Mouse (Mus musculus) limb, embryonic 10.5 days (tissue): ENCODE measurements around the gene Nt5c3b. TPM values are rescaled to one million over a fixed set of nuclear protein-coding genes. Genes with fewer than 3 reads are reported as not detected.
A peak's percentile ranks its signal among the peaks of the same experiment; 100 is the strongest.

Source experiments
- DNase-seq: peaks from one replicate; pipeline ENCODE4 v3.0.0-alpha.2; 2017; ENCODE audit warnings: low spot score
- H3K27ac ChIP-seq: fragments of 300-500 bp; sonication (generic); 2 replicates; pipeline ENCODE4 v1.5.1; 2016; ENCODE audit warnings: mild to moderate bottlenecking
- H3K27me3 ChIP-seq: fragments of 300-500 bp; sonication (generic); 2 replicates; pipeline ENCODE4 v1.6.1; 2016; ENCODE audit warnings: low read depth, mild to moderate bottlenecking; ENCODE audit not compliant: poor library complexity, severe bottlenecking
- H3K36me3 ChIP-seq: fragments of 300-500 bp; sonication (generic); 2 replicates; pipeline ENCODE4 v1.6.1; 2016; ENCODE audit warnings: mild to moderate bottlenecking, moderate library complexity
- H3K4me1 ChIP-seq: fragments of 300-500 bp; sonication (generic); 2 replicates; pipeline ENCODE4 v1.6.1; 2016
- H3K4me3 ChIP-seq: fragments of 300-500 bp; sonication (generic); 2 replicates; pipeline ENCODE4 v1.5.1; 2016; ENCODE audit warnings: mild to moderate bottlenecking, moderate library complexity
- H3K9me3 ChIP-seq: fragments of 300-500 bp; sonication (generic); replicated peaks from 2 replicates; pipeline ENCODE4 v1.6.1; 2016; ENCODE audit warnings: mild to moderate bottlenecking
- WGBS: fragments of 180-500 bp; shearing (Covaris S2); methylation state at CpG from one replicate; pipeline ENCODE4 v1.1.7; 2016; 5-methylcytosine and 5-hydroxymethylcytosine counted together
- polyA plus RNA-seq: library from polyadenylated mRNA; unstranded; fragments of >200 nt; fragmentation: Nextera tagmentation; extraction: Ambion mirVana; gene quantifications from 2 replicates; pipeline ENCODE4 v1.2.1, GENCODE M21; 2016

The Nt5c3b gene
- polyA plus RNA-seq, 1 experiment from 2014 or later, result 173 TPM

DNA sequence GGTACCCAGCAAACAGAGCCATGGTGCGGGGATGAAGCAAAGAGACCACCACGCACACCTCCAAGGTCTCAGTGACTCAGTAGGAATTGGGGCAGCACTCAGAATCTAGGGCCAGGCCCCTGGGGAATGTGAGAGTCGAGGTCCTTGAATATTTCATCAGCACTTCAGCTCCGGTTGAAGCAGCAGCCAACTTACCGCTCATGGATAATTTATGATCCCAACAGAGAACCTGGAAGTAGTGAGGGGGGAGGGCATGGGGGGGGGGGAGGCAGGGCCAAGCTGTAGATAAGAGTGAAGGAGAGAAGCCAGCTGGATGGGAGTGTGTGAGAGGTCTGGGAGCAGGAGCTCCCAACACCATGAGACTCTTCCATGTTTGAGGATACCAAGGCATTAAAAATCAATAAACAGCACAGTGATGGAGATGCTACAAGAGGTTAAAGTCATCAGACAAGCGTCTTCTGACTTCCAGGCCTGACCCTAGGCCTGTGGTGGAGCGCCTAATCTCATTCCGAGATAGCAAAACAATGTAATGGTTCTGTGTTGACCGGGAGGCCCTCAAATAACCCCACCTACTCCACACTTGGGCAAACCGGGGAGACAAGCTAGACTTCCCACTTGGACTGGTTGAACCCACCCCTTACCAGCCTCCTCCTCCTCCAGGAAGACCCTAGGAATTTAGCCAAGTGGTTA is 38.0 kb downstream of the Nt5c3b start:
- Histone ChIP-seq H3K4me1 (peaks cover 32% of the 10 kb centered on the region), H3K27me3 (0 out of 2 replicates have a peak, but pooled peaks cover 4% of the 10 kb centered on the region), H3K9me3 (no peaks in the 10 kb centered on the region), H3K27ac (no peak overlapping the region), H3K4me3 (no peak overlapping the region), H3K36me3 (peaks cover 14% of the 10 kb centered on the region)
- 68% methylated on average over 10 of the region's 10 CpGs for WGBS
- DNase-seq, result no peak

GRCm38 (mm10) chr11:100402682-100403081 is 38.9 kb downstream of the Nt5c3b start:
- peak overlapping the region; percentile 19 for H3K27ac ChIP-seq
- no peak for DNase-seq
- WGBS, result 72% methylated on average over 2 of the region's 2 CpGs

GRCm38 (mm10) chr11:100402240-100402639 is 39.4 kb downstream of the Nt5c3b start:
- peaks cover 33% of the 10 kb centered on the region for H3K4me1 ChIP-seq
- no peaks in the 10 kb centered on the region for H3K9me3 ChIP-seq
- DNase-seq, result no peak
- H3K36me3 ChIP-seq, result peaks cover 5% of the 10 kb centered on the region; the same call in 1 of the 2 replicates
- WGBS, result 20% methylated on average over 6 of the region's 6 CpGs
- H3K27me3 ChIP-seq, result 0 out of 2 replicates have a peak, but pooled peaks cover 4% of the 10 kb centered on the region
- peak overlapping the region; percentile 50; the same call in 1 of the 2 replicates for H3K27ac ChIP-seq
- H3K4me3 ChIP-seq, result no peak overlapping the region

More at GRCm38 (mm10) chr11:100402682-100403081, 38.9 kb downstream of the Nt5c3b start:
- peaks cover 29% of the 10 kb centered on the region for H3K4me1 ChIP-seq
- H3K36me3 ChIP-seq, result peaks cover 5% of the 10 kb centered on the region; the same call in 1 of the 2 replicates
- no peaks in the 10 kb centered on the region for H3K9me3 ChIP-seq
- H3K27me3 ChIP-seq, result 0 out of 2 replicates have a peak, but pooled peaks cover 4% of the 10 kb centered on the region
- no peak overlapping the region for H3K4me3 ChIP-seq

DNA sequence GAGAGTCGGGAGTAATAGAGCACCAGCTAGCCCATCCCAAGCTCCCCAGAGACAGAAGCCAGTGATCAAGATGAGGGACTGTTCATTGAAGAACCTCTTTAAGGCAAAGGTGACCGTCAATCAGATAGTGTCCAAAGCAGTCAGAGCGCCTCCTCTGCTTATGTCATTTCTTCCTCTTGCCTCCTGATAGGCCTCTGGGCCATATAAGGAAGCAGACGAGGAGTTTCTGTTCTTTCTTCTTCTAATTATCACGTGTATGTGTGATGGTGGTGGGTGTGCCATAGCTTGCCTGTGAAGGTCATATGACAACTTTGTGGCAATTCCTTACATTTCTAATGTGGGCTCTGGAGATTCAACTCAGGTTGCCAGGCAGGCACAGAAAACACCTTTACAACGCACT is 40.8 kb downstream of the Nt5c3b start:
- H3K27me3 ChIP-seq, result peaks cover 17% of the 10 kb centered on the region
- H3K4me1 ChIP-seq, result peaks cover 47% of the 10 kb centered on the region
- no peak overlapping the region for H3K27ac ChIP-seq
- no peaks in the 10 kb centered on the region for H3K36me3 ChIP-seq
- no peak overlapping the region for H3K4me3 ChIP-seq
- WGBS, result 72% methylated on average over 6 of the region's 6 CpGs
- no peaks in the 10 kb centered on the region for H3K9me3 ChIP-seq
- DNase-seq, result no peak

GRCm38 (mm10) chr11:100399727-100400538 is 41.7 kb downstream of the Nt5c3b start:
- Histone ChIP-seq H3K27me3 (peaks cover 26% of the 10 kb centered on the region), H3K36me3 (no peaks in the 10 kb centered on the region), H3K4me1 (peaks cover 56% of the 10 kb centered on the region), H3K9me3 (no peaks in the 10 kb centered on the region), H3K27ac (no peak overlapping the region), H3K4me3 (no peak overlapping the region)
- WGBS, result 81% methylated on average over 12 of the region's 12 CpGs
- no peak for DNase-seq

DNA sequence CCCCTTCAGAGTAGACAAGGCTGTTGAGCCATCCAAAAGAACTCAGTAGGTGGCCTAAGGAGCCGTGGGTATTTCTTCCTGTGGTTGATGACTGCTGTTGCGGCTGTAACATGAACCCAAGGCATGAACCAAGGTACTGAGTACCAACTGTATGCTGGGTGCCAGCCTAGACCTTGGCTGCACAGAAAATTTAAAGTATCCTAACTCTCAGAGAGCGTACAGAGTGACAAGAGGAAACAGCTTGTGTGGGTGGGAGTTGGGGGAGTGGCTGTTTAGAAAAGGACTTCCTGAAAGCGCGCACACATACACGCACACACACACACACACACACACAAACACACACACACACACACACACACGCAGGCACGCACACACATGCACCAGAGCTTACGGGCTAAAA is 42.3 kb downstream of the Nt5c3b start:
- peaks cover 26% of the 10 kb centered on the region for H3K27me3 ChIP-seq
- peaks cover 62% of the 10 kb centered on the region for H3K4me1 ChIP-seq
- no peaks in the 10 kb centered on the region for H3K36me3 ChIP-seq
- no peaks in the 10 kb centered on the region for H3K9me3 ChIP-seq
- no peak overlapping the region for H3K4me3 ChIP-seq
- WGBS, result 84% methylated on average over 9 of the region's 9 CpGs
- DNase-seq, result no peak
- H3K27ac ChIP-seq, result no peak overlapping the region

DNA sequence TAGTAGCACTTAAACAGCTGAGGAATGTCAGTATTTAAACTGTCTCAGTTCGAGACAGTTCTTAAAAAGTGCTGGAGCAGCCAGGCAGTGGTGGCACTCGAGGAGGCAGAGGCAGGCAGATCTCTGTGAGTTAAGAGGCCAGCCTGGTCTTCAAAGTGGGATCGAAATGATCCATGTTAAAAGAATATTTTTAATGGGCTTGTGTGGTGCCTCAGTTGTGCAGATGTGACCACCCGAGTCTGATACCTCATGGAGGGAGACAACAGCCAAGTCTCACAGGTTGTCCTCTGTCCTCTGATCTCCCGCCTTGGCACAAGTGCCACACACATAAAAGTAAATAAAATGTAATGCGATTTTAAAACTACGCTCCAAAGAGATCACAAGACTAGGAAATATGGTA is 43.1 kb downstream of the Nt5c3b start:
- Histone ChIP-seq H3K9me3 (no peaks in the 10 kb centered on the region), H3K4me1 (peaks cover 58% of the 10 kb centered on the region), H3K27me3 (peaks cover 26% of the 10 kb centered on the region), H3K36me3 (no peaks in the 10 kb centered on the region), H3K27ac (no peak overlapping the region), H3K4me3 (no peak overlapping the region)
- no peak for DNase-seq
- WGBS, result 94% methylated on average over 7 of the region's 7 CpGs

GRCm38 (mm10) chr11:100397600-100398389 is 43.8 kb downstream of the Nt5c3b start, which contains the start of gene Jup:
Gene Jup (minus strand): TSS chr11:100397763.
- WGBS, result 1% methylated on average over 37 of the region's 37 CpGs
- DNase-seq, result peak; percentile 94
- Histone ChIP-seq H3K4me3 (peak within 1 kb of the TSS; percentile 70), H3K27me3 (peaks cover 26% of the 10 kb centered on the region), H3K9me3 (no peaks in the 10 kb centered on the region), H3K36me3 (no peaks in the 10 kb centered on the region), H3K27ac (peak within 1 kb of the TSS; percentile 88), H3K4me1 (peaks cover 51% of the 10 kb centered on the region)

GRCm38 (mm10) chr11:100396886-100397599 is 44.6 kb downstream of the Nt5c3b start:
- no peaks in the 10 kb centered on the region for H3K36me3 ChIP-seq
- peaks cover 26% of the 10 kb centered on the region for H3K27me3 ChIP-seq
- H3K27ac ChIP-seq, result peak overlapping the region; percentile 88
- H3K4me1 ChIP-seq, result peaks cover 44% of the 10 kb centered on the region
- peak overlapping the region; percentile 70 for H3K4me3 ChIP-seq
- 4% methylated on average over 42 of the region's 42 CpGs for WGBS
- no peaks in the 10 kb centered on the region for H3K9me3 ChIP-seq
- DNase-seq, result no peak

- Histone ChIP-seq H3K36me3 (no peaks in the 10 kb centered on the region), H3K9me3 (no peaks in the 10 kb centered on the region), H3K4me3 (peak overlapping the region; percentile 70), H3K4me1 (peaks cover 42% of the 10 kb centered on the region), H3K27ac (peak overlapping the region; percentile 44; the same call in 1 of the 2 replicates), H3K27me3 (peaks cover 26% of the 10 kb centered on the region)
- DNase-seq, result no peak
- WGBS, result 35% methylated on average over 17 of the region's 17 CpGs
Measured at GRCm38 (mm10) chr11:100395861-100396631, 45.6 kb downstream of the Nt5c3b start.

DNA sequence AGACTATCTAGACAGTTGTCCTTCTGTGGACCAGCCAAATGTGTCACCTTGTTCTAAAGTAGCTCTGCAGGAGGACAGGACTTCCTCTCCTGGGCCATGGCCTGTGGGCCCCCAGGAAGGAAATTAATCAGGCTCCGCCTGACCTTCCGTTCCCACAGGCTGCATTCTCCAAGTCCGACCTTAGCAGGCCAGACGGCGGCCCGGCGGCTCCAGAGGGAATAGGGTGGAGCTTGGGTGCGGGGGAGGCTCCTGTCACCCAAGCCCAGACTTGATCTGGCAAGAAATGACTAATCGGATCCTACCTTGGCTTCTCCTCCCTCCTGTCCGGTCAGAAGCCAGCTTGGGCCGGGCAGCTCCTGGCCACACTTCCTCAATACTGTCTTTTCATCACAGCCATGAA is 46.4 kb downstream of the Nt5c3b start:
- Histone ChIP-seq H3K4me1 (peaks cover 43% of the 10 kb centered on the region), H3K27ac (no peak overlapping the region), H3K9me3 (no peaks in the 10 kb centered on the region), H3K4me3 (peak overlapping the region; percentile 70), H3K27me3 (peaks cover 26% of the 10 kb centered on the region), H3K36me3 (no peaks in the 10 kb centered on the region)
- DNase-seq, result no peak
- WGBS, result 31% methylated on average over 11 of the region's 11 CpGs
